30 mouse cellular contexts compared by ENCODE assay signal in the genomic region with DNA sequence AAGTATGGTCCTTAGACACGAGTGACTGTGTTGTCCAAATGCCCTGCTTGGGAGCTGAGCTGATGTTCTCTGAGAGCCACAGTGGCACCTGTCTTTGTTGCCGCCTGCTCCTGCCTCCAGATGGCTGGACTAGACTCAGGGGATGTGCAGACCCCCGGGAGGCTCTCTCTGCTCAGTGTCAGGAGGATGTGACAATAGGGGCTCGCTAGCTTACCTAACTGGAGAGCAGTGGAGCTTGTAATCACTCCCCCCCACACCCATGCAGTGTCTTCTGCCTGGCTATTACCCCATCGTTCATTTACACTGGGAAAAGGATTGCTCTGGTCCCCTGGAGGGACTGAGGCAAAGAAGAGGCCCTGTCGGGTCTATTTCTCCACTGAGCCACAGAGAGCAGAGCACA. TPM values are rescaled to one million over a fixed set of nuclear protein-coding genes. Genes with fewer than 3 reads are reported as not detected.
A peak's percentile ranks its signal among the peaks of the same experiment; 100 is the strongest.
DNase-seq lines count a peak whose midpoint lies in the region; ATAC-seq and TF ChIP-seq lines count a peak whose summit lies in the region.
"Had no signal": no experiment of that assay in that cellular context is flagged by ENCODE, and none has a peak within 500 bp of the region (broad histone marks: within the 10 kb centered on the region; RNA-seq: fewer than 3 reads in every experiment).

No protein-coding gene starts in this region.

- H3K9ac ChIP-seq in forebrain, embryonic 13.5 days = 0 out of 2 replicates have a peak overlapping the region, but pooled peaks have one; percentile 2
- H3K9ac ChIP-seq in midbrain, embryonic 13.5 days (replicated peaks) = no peak overlapping the region
- no peak overlapping the region for H3K9ac ChIP-seq in midbrain, embryonic 15.5 days
- 0 out of 2 replicates have a peak overlapping the region, but pooled peaks have one; percentile 14 for H3K9ac ChIP-seq in hindbrain, embryonic 16.5 days (ENCODE audit: low read depth, low read length)
- no peak overlapping the region for H3K9ac ChIP-seq in intestine, postnatal 0 days (ENCODE audit: low read depth, low read length)
- H3K9ac ChIP-seq: forebrain, postnatal 0 days; liver, embryonic 14.5 days had no signal

- no peaks in the 10 kb centered on the region for H3K36me3 ChIP-seq in forebrain, embryonic 13.5 days (ENCODE audit: poor library complexity, severe bottlenecking)
- no peaks in the 10 kb centered on the region for H3K36me3 ChIP-seq in forebrain, embryonic 10.5 days (replicated peaks)
- no peaks in the 10 kb centered on the region for H3K36me3 ChIP-seq in midbrain, embryonic 13.5 days
- H3K36me3 ChIP-seq in midbrain, embryonic 15.5 days (replicated peaks) = no peaks in the 10 kb centered on the region
- H3K36me3 ChIP-seq in hindbrain, embryonic 16.5 days (ENCODE audit: control insufficient read depth, insufficient read depth, low read length) = no peaks in the 10 kb centered on the region
- H3K36me3 ChIP-seq in intestine, postnatal 0 days (ENCODE audit: control insufficient read depth, insufficient read depth) = no peaks in the 10 kb centered on the region

- H3K4me3 ChIP-seq in forebrain, embryonic 13.5 days = no peak overlapping the region
- no peak overlapping the region for H3K4me3 ChIP-seq in forebrain, embryonic 10.5 days
- no peak overlapping the region for H3K4me3 ChIP-seq in midbrain, embryonic 13.5 days (replicated peaks)
- H3K4me3 ChIP-seq in midbrain, embryonic 15.5 days = no peak overlapping the region
- no peak overlapping the region for H3K4me3 ChIP-seq in hindbrain, embryonic 16.5 days (ENCODE audit: low read length)
- H3K4me3 ChIP-seq in intestine, postnatal 0 days (ENCODE audit: low read depth, low read length) = no peak overlapping the region

- no peak overlapping the region for H3K4me2 ChIP-seq in forebrain, embryonic 13.5 days
- H3K4me2 ChIP-seq in midbrain, embryonic 13.5 days (replicated peaks) = no peak overlapping the region
- no peak overlapping the region for H3K4me2 ChIP-seq in midbrain, embryonic 15.5 days
- no peak overlapping the region for H3K4me2 ChIP-seq in hindbrain, embryonic 16.5 days (ENCODE audit: low read length)
- H3K4me2 ChIP-seq in intestine, postnatal 0 days (replicated peaks; ENCODE audit: low read depth) = no peak overlapping the region

- 14% methylated on average over 6 of the region's 6 CpGs for WGBS in forebrain, embryonic 13.5 days
- 30% methylated on average over 6 of the region's 6 CpGs for WGBS in forebrain, embryonic 10.5 days
- 12% methylated on average over 6 of the region's 6 CpGs for WGBS in midbrain, embryonic 13.5 days
- 19% methylated on average over 6 of the region's 6 CpGs for WGBS in midbrain, embryonic 15.5 days
- 11% methylated on average over 6 of the region's 6 CpGs for WGBS in hindbrain, embryonic 16.5 days
- 60% methylated on average over 6 of the region's 6 CpGs for WGBS in intestine, postnatal 0 days

- TF ChIP-seq CTCF in intestine, postnatal 0 days (IDR thresholded peaks at IDR 0.05; ENCODE audit: low read depth) = no peak

- no peak overlapping the region for H3K27ac ChIP-seq in forebrain, embryonic 13.5 days
- no peak overlapping the region for H3K27ac ChIP-seq in forebrain, embryonic 10.5 days
- peak overlapping the region; percentile 30; the same call in 1 of the 2 replicates for H3K27ac ChIP-seq in midbrain, embryonic 13.5 days
- H3K27ac ChIP-seq in midbrain, embryonic 15.5 days = no peak overlapping the region
- H3K27ac ChIP-seq in hindbrain, embryonic 16.5 days (ENCODE audit: low read depth, low read length) = no peak overlapping the region
- H3K27ac ChIP-seq in intestine, postnatal 0 days (ENCODE audit: low read depth, low read length) = no peak overlapping the region
- H3K27ac ChIP-seq: liver, embryonic 14.5 days; stomach, postnatal 0 days had no signal

- peaks cover 5% of the 10 kb centered on the region for H3K9me3 ChIP-seq in forebrain, embryonic 13.5 days (replicated peaks)
- H3K9me3 ChIP-seq in forebrain, embryonic 10.5 days = peaks cover 5% of the 10 kb centered on the region; the same call in 1 of the 2 replicates
- peaks cover 6% of the 10 kb centered on the region for H3K9me3 ChIP-seq in midbrain, embryonic 13.5 days
- no peaks in the 10 kb centered on the region for H3K9me3 ChIP-seq in midbrain, embryonic 15.5 days
- peaks cover 2% of the 10 kb centered on the region for H3K9me3 ChIP-seq in hindbrain, embryonic 16.5 days (ENCODE audit: control insufficient read depth, low read length)
- H3K9me3 ChIP-seq in intestine, postnatal 0 days (ENCODE audit: control insufficient read depth) = no peaks in the 10 kb centered on the region

- H3K27me3 ChIP-seq in forebrain, embryonic 13.5 days = peaks cover 9% of the 10 kb centered on the region
- H3K27me3 ChIP-seq in forebrain, embryonic 10.5 days (ENCODE audit: poor library complexity, severe bottlenecking) = no peaks in the 10 kb centered on the region; the same call in 1 of the 2 replicates
- peaks cover 8% of the 10 kb centered on the region; the same call in 1 of the 2 replicates for H3K27me3 ChIP-seq in midbrain, embryonic 13.5 days
- peaks cover 5% of the 10 kb centered on the region; the same call in 1 of the 2 replicates for H3K27me3 ChIP-seq in midbrain, embryonic 15.5 days (replicated peaks)
- H3K27me3 ChIP-seq in hindbrain, embryonic 16.5 days (replicated peaks; ENCODE audit: control insufficient read depth, insufficient read depth, low read length) = no peaks in the 10 kb centered on the region
- no peaks in the 10 kb centered on the region for H3K27me3 ChIP-seq in intestine, postnatal 0 days (replicated peaks; ENCODE audit: control insufficient read depth, insufficient read depth, low read length)

- no peak for ATAC-seq in forebrain, embryonic 13.5 days
- no peak for ATAC-seq in midbrain, embryonic 13.5 days
- no peak for ATAC-seq in midbrain, embryonic 15.5 days (replicated peaks)
- no peak for ATAC-seq in hindbrain, embryonic 16.5 days
- ATAC-seq in intestine, postnatal 0 days = no peak
- ATAC-seq: forebrain, postnatal 0 days; intestine, embryonic 16.5 days; Patski had no signal

- no peak for DNase-seq in forebrain, embryonic 10.5 days (ENCODE audit: extremely low spot score, low spot score)
- DNase-seq in retina, embryonic 14.5 days (ENCODE audit: low spot score) = peak; percentile 37
- no peak for DNase-seq in gastrocnemius, postnatal 14 days
- DNase-seq: adrenal gland, postnatal 14 days; cerebellum, adult 18-20 months; cerebellum, postnatal 10 days; gastrocnemius, postnatal 10 days; heart, postnatal 14 days; kidney, postnatal 25 days; liver; lung, adult 2 months; lung, postnatal 14 days; right cerebral cortex, postnatal 4 days; thymus, adult 18-20 months; thymus, postnatal 25 days had no signal

- intact Hi-C loops in gastrocnemius, postnatal 14 days (cut with DNase I; ENCODE audit: low total_unique reads) = no loop called here

- H3K4me1 ChIP-seq in forebrain, embryonic 13.5 days = peaks cover 9% of the 10 kb centered on the region; the same call in 1 of the 2 replicates
- peaks cover 17% of the 10 kb centered on the region for H3K4me1 ChIP-seq in forebrain, embryonic 10.5 days
- peaks cover 21% of the 10 kb centered on the region for H3K4me1 ChIP-seq in midbrain, embryonic 13.5 days (replicated peaks)
- H3K4me1 ChIP-seq in midbrain, embryonic 15.5 days = peaks cover 18% of the 10 kb centered on the region
- peaks cover 14% of the 10 kb centered on the region for H3K4me1 ChIP-seq in hindbrain, embryonic 16.5 days (ENCODE audit: control insufficient read depth, insufficient read depth, low read depth, low read length)
- H3K4me1 ChIP-seq in intestine, postnatal 0 days (replicated peaks; ENCODE audit: control insufficient read depth, insufficient read depth, low read length) = no peaks in the 10 kb centered on the region

RNA-seq across cellular contexts. Expression of a gene that starts 31.1 kb away (rescaled TPM):
- 2.0 and 4.2 TPM in 2 replicates for polyA plus RNA-seq in forebrain, embryonic 13.5 days (2015; fragmentation: Nextera tagmentation; extraction: Ambion mirVana)
- 0.93 and 1.9 TPM in 2 replicates for polyA plus RNA-seq in forebrain, embryonic 10.5 days (2016; fragmentation: Nextera tagmentation; extraction: Ambion mirVana)
- polyA plus RNA-seq in midbrain, embryonic 13.5 days (2015; fragmentation: Nextera tagmentation; extraction: Ambion mirVana) = 4.9 and 7.9 TPM in 2 replicates
- 8.9 and 11.0 TPM in 2 replicates for polyA plus RNA-seq in midbrain, embryonic 15.5 days (2015; fragmentation: Nextera tagmentation; extraction: Ambion mirVana)
- 13.3 and 14.0 TPM in 2 replicates for polyA plus RNA-seq in hindbrain, embryonic 16.5 days (2015; fragmentation: Nextera tagmentation; extraction: Ambion mirVana)
- polyA plus RNA-seq in intestine, postnatal 0 days (2015; fragmentation: Nextera tagmentation; extraction: Ambion mirVana) = 0.65 and 1.1 TPM in 2 replicates
- total RNA-seq in gastrocnemius, postnatal 14 days (2021) = under 1 TPM in 1 of 2 experiments, not detected in 1; 0.27 TPM
- total RNA-seq: adrenal gland, postnatal 14 days; gastrocnemius, postnatal 10 days; granulocyte monocyte progenitor cell, adult 5-6 weeks; heart, postnatal 14 days; layer of hippocampus, adult 18-20 months; left cerebral cortex, adult 18-20 months; MEL had no signal
- polyA plus RNA-seq: heart, embryonic 14.5 days; liver, embryonic 14.5 days; Patski had no signal

Comparison
In these comparisons a context has a peak if more than half of its experiments do, and no peak if none do; other contexts are left out.
1. H3K9ac ChIP-seq: peak in forebrain, embryonic 13.5 days (single experiment) and hindbrain, embryonic 16.5 days (single experiment); none in midbrain, embryonic 13.5 days (single experiment), midbrain, embryonic 15.5 days (single experiment) and intestine, postnatal 0 days (single experiment).